In genomic region chr19:41481887-41482189, GRCm38 (mm10) we compare ENCODE assay signal across 8 mouse cellular contexts. TPM values are rescaled to one million over a fixed set of nuclear protein-coding genes. Genes with fewer than 3 reads are reported as not detected.
A peak's percentile ranks its signal among the peaks of the same experiment; 100 is the strongest.
DNase-seq lines count a peak whose midpoint lies in the region; ATAC-seq lines count a peak whose summit lies in the region.

No protein-coding gene starts in this region.

- peaks cover 25% of the 10 kb centered on the region for H3K4me1 ChIP-seq in kidney, embryonic 15.5 days
- H3K4me1 ChIP-seq in brown adipose tissue, adult 24 weeks (ENCODE audit: control insufficient read depth, insufficient read depth, insufficient read length, low read length): no peaks in the 10 kb centered on the region; the same call in 1 of the 2 replicates
- peaks cover 27% of the 10 kb centered on the region for H3K4me1 ChIP-seq in hindbrain, embryonic 13.5 days (replicated peaks)
- peaks cover 31% of the 10 kb centered on the region for H3K4me1 ChIP-seq in midbrain, embryonic 13.5 days (replicated peaks)

- peak overlapping the region; percentile 86 for H3K4me2 ChIP-seq in kidney, embryonic 15.5 days
- H3K4me2 ChIP-seq in hindbrain, embryonic 13.5 days: peak overlapping the region; percentile 71
- H3K4me2 ChIP-seq in midbrain, embryonic 13.5 days (replicated peaks): peak overlapping the region; percentile 73

- H3K9ac ChIP-seq in kidney, embryonic 15.5 days: peak overlapping the region; percentile 83
- peak overlapping the region; percentile 95 for H3K9ac ChIP-seq in hindbrain, embryonic 13.5 days
- peak overlapping the region; percentile 87 for H3K9ac ChIP-seq in midbrain, embryonic 13.5 days (replicated peaks)

- WGBS in kidney, embryonic 15.5 days: 3% methylated on average over 6 of the region's 6 CpGs
- WGBS in hindbrain, embryonic 13.5 days: 3% methylated on average over 6 of the region's 6 CpGs
- 5% methylated on average over 6 of the region's 6 CpGs for WGBS in midbrain, embryonic 13.5 days

- H3K4me3 ChIP-seq in kidney, embryonic 15.5 days (replicated peaks): peak overlapping the region; percentile 97
- H3K4me3 ChIP-seq in brown adipose tissue, adult 24 weeks (ENCODE audit: insufficient read depth, low read depth, low read length): peak overlapping the region; percentile 97
- peak overlapping the region; percentile 95 for H3K4me3 ChIP-seq in hindbrain, embryonic 13.5 days
- peak overlapping the region; percentile 74 for H3K4me3 ChIP-seq in midbrain, embryonic 13.5 days (replicated peaks)

- no peaks in the 10 kb centered on the region for H3K36me3 ChIP-seq in kidney, embryonic 15.5 days
- no peaks in the 10 kb centered on the region for H3K36me3 ChIP-seq in hindbrain, embryonic 13.5 days
- H3K36me3 ChIP-seq in midbrain, embryonic 13.5 days: no peaks in the 10 kb centered on the region

- DNase-seq in kidney, postnatal 10 days: no peak
- DNase-seq in gastrocnemius, postnatal 10 days: no peak
- DNase-seq in yolk sac, embryonic 10.5 days (ENCODE audit: low spot score): no peak
- no peak for DNase-seq in right cerebral cortex, postnatal 10 days (ENCODE audit: low spot score in 2 of 2)

- H3K27me3 ChIP-seq in kidney, embryonic 15.5 days: no peaks in the 10 kb centered on the region; the same call in 1 of the 2 replicates
- H3K27me3 ChIP-seq in hindbrain, embryonic 13.5 days: 0 out of 2 replicates have a peak, but pooled peaks cover 3% of the 10 kb centered on the region
- H3K27me3 ChIP-seq in midbrain, embryonic 13.5 days: 0 out of 2 replicates have a peak, but pooled peaks cover 6% of the 10 kb centered on the region

- ATAC-seq in kidney, embryonic 15.5 days (replicated peaks; ENCODE audit: low FRiP score): no peak
- ATAC-seq in hindbrain, embryonic 13.5 days (ENCODE audit: low FRiP score): no peak
- no peak for ATAC-seq in midbrain, embryonic 13.5 days

- no peaks in the 10 kb centered on the region for H3K9me3 ChIP-seq in kidney, embryonic 15.5 days (replicated peaks)
- no peaks in the 10 kb centered on the region for H3K9me3 ChIP-seq in hindbrain, embryonic 13.5 days
- no peaks in the 10 kb centered on the region for H3K9me3 ChIP-seq in midbrain, embryonic 13.5 days

- H3K27ac ChIP-seq in kidney, embryonic 15.5 days: peak overlapping the region; percentile 100
- peak overlapping the region; percentile 87 for H3K27ac ChIP-seq in brown adipose tissue, adult 24 weeks (replicated peaks; ENCODE audit: low read depth, low read length)
- peak overlapping the region; percentile 99 for H3K27ac ChIP-seq in hindbrain, embryonic 13.5 days
- H3K27ac ChIP-seq in midbrain, embryonic 13.5 days: peak overlapping the region; percentile 99

RNA-seq across cellular contexts. Expression of gene Lcor, which starts 0.6 kb away (rescaled TPM):
- polyA plus RNA-seq in kidney, embryonic 15.5 days (2015; fragmentation: Nextera tagmentation; extraction: Ambion mirVana): 16.3 and 17.0 TPM in 2 replicates
- polyA plus RNA-seq in brown adipose tissue, adult 24 weeks (2012; ENCODE audit: insufficient read depth, insufficient read length, missing spikeins): 2.5 and 3.4 TPM in 2 replicates
- polyA plus RNA-seq in hindbrain, embryonic 13.5 days (2015; fragmentation: Nextera tagmentation; extraction: Ambion mirVana): 26.5 and 27.9 TPM in 2 replicates
- 36.5 and 36.6 TPM in 2 replicates for polyA plus RNA-seq in midbrain, embryonic 13.5 days (2015; fragmentation: Nextera tagmentation; extraction: Ambion mirVana)
- total RNA-seq in gastrocnemius, postnatal 10 days (2021): 10 to 100 TPM; 14.9 to 20.0 TPM
